Mouse (Mus musculus) spleen, adult 12 weeks (tissue): ENCODE data around the gene Nlrc4.

Experiments used
- DNase-seq: peaks from one replicate; pipeline ENCODE4 v3.0.0; 2022; ENCODE audit warnings: low spot score

The Nlrc4 gene

GRCm38 (mm10) chr17:74430074-74430473 is 28.9 kb downstream of the Nlrc4 start:
- DNase-seq, result no peak

DNA sequence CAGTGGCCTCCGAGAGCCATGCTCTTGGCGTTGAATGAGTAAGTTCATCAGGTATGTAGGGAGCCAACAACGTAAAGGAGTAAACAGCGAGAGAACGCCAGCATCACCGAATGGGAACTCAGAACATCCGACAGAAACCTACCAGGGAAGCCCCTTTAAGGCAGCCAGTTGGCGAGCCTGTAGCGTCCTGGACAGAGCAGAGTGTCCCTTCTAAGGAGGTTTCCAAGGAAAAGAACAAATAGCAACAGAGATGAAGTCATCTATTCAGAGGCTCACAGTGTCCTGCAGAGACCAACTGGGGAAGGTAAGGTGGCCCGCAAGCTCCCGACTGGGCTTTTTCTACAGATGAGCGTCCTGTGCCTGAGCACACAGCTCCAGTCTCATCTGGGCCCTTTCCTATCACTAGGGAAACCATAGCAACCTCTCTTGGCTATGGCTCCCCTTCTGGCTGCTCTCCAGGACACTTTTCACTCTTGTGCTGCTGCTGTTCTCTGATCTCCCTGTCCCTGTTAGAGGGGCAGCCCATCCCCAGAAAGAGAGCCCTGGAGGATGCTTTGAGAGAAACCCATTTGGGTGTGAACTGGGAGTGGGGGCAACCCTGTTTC is 34.4 kb downstream of the Nlrc4 start:
- DNase-seq, result no peak

GRCm38 (mm10) chr17:74420656-74421055 is 38.3 kb downstream of the Nlrc4 start:
- no peak for DNase-seq

DNA sequence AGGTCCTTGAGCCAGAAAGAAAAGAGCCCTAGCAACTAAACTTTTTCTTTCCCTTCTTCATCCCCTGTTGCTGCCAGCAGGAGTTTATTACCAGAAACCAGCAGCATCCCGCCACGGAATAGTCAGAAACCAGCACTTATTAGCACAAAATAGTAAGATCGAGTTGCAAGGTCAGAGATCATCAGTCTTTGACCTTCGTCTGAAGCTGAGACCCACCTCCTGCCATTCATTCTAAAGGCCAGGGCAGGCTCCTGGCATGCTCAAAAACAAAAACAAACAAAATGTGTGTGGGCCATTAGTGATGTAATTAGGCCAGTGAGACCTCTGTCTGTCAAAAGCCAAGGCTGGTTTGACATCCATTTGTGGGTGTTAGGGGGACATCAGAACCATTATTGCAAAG is 40.8 kb downstream of the Nlrc4 start:
- no peak for DNase-seq

GRCm38 (mm10) chr17:74416841-74417360 is 42.0 kb downstream of the Nlrc4 start:
- no peak for DNase-seq

DNA sequence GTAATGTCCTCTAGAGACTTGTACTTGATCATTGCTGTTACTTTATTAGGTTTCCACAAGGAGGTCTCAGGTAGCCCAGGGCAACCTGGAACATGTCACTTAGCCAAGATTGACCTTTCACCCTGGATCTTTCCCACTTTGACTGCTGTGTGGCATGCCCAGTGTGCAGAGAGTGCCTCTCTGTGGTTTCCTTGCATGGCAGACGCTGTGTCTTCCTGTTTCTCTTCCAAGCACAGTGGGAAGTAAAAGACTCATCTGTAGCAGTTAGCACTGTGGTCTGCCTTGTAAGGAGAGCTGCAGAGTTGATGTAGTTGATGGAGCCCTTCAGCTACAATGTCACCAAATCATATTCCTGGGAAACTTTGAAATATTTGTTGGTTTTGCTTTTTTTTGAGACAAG is 44.3 kb downstream of the Nlrc4 start:
- no peak for DNase-seq

DNA sequence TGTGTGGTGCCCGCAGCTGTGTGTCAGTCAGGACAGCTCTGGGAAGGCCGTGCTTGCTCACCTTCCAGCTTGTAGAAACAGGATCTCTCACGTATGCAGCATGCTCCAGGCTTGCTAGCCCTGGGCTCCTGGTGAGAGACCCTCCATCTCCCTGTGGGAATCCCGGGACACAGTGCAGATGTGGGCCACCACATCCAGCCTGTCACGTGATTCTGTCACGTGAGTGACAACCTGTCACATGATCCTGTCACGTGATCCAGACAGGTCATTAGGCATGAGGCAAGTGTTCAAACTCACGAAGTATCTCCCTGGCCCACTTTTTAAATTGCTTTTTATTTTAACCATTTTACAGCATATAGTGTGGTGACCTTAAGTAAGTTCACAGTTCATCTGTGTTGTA is 45.6 kb downstream of the Nlrc4 start:
- DNase-seq, result no peak

DNA sequence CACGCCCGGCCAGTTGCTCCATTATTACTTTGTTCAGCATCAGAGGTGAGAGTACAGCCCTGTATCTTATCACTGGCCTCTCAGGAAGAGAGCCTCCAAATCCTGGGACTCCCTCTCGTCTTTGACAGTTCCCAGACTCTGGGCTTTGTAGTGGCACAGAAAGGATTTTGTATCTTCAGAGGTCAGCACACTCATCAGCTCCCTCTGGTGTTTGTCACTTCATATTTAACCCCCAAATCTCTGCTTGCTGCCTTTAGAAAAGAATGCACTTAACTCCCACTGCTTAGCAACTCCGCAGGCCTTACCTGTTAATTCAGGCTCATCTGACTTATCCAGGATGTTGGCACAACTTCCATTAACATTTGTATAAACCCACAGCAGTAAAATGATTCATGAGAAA is 49.2 kb downstream of the Nlrc4 start:
- no peak for DNase-seq

DNA sequence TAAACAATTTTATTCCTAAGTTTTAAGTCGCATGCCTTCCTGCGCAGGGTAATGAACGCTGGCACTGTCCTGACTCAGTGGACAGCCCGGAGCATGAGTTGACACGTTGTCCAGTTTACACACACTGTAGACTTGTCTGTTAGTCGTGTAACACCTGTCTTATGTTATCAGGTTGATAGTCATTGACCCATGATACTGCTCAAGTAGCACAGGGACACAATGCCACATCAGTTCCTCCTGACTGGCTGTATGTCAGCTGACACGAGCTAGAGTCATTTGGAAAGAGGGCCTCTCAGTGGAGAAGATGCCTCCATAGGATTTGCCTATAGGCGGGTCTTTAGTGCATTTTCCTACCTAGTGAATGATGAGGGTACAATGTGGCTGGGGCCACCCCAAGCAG is 52.5 kb downstream of the Nlrc4 start:
- no peak for DNase-seq

DNA sequence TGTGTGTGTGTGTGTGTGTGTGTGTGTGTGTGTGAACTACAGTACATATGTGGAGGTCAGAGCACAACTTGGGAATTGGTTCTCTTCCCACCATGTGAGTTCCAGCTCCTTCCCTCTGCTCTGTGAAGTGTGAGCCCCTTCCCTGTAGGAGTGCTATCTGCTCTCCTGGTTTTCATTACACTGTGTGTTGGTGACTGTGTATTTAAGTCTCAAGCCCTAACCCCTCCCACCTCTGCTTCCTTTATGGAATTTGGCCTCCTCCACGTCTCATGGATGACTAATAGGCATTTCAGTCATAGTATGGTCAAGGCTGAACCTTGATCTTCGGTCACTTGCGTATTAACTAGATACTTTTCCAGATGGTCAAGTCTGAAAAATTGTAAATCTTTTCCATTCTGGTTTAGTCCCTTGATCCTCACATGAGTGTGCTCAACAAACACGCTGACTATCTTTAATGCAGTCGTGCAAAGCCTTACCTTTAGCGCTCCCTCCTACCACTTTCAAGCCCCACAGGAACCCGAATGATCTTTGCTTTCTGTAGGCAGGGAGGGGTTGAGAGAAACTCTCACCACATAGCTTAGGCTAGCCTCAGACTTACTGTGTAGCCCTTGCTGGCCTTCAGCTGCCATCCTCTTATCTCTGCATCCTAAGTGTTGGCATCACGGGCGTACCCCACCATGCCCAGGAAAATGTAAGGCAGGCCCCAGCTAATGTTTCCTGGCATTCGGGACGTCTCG is 56.3 kb downstream of the Nlrc4 start:
- DNase-seq, result no peak

DNA sequence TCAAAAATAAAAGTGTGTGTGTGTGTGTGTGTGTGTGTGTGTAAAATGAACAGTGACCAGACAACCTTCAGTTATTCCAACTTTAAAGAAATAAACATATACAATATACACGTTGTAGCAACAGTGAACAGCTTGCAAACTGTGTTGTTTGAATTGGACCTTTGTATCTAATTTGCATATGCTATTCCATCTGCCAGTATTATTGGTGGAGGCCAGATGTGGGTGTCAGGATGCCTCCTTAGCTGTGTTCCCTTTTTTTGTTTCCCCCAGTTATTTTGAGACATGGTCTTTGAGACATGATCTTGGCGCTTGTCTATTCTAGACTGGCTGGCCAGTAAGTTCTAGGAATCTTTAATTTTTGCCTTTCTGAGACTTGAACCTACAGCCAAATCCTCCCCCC is 61.8 kb downstream of the Nlrc4 start:
- no peak for DNase-seq

DNA sequence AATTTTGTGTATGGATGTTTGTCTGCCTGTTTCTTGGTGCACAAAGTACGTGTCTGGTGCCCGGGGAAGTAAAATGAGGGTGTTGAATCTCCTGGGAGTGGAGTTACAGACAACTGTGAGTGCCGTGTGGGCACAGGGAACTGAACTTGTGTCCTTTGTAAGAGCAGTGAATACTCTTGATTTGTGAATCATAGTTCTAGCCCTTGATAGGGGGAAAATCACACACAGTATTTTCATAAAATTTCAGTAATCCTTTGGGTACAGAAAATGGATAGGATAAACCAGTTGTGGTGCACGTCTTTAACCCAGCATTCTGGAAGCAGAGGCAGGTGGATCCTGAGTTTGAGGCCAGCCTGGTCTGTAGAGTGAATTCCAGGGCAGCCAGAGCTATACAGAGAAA is 62.2 kb downstream of the Nlrc4 start:
- DNase-seq, result no peak

DNA sequence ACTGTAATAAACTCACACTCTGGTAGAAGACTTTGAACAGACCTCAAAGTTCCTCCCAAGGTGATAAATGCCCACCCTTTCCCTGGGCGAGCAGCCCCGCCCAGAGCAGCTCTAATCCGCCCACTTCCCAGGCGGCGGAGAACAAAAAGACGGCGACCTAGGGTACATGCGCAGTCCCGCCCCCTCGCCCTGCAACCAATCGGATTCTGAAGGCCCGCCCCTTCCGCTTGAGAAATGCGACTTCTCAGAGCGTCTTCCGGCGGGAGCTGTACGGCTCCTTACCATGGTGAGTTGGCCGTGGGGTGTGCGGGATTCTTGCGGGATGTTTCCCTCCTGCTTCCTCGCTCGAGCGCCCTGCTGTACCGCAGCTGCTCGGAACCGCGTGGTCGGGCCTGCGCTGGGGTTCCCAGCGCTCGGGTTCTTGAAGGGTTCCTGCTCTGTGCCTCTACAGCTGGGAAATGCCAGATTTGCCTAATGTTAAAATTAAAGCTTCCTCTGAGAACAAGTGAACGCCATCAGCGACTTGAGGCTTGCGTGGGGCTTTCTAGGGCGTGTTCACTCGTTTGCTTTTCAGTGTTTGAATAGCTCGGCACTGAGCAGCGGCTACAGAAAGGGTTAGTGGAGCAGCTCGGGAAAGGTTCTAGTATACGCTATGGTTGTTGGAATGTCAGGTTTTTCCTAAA is 63.4 kb downstream of the Nlrc4 start, which contains the start of gene Slc30a6:
Gene Slc30a6, plus strand, starts transcription at position 226 of the 683 bp plus-strand sequence.
- DNase-seq, result peak; percentile 91

DNA sequence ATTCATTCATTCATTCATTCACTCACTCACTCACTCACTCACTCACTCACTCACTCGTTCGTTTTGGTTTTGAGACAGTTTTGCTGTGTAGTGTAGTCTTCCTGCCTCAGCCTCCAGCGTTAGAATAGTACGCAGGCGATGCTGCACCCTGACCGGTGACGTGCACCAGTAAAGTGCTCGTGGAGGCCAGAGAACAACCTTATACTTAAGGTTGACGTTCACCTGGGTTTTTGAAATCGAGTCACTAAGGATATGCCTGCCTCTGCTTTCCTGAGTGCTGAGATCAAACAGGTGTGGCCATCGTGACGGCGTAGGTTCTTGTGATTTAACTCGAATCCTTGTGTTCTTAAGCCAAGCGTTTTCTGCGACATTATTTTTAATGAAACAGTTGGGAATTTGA is 64.1 kb downstream of the Nlrc4 start:
- no peak for DNase-seq

DNA sequence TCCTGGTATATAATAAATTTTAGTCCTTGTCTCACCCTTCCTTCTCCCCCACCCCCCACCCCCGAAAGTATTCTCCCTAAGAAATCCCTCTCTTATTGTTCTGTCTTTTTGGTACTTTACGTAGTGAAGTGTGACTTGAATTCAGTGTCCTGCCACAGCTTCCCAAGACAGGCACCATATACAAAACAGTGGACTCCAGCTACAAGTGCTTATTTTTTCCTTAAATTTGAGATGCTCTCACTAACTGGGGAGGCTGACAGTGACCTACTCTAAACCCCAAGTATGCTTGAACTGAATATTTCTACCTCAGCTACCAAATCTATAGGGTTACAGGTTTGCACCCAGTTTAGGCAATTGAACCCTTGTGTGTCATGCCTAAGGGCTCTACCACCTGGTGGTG is 64.6 kb downstream of the Nlrc4 start:
- DNase-seq, result no peak

- no peak for DNase-seq
Measured at GRCm38 (mm10) chr17:74389847-74390246, 69.1 kb downstream of the Nlrc4 start.

GRCm38 (mm10) chr17:74386657-74387056 is 72.3 kb downstream of the Nlrc4 start:
- no peak for DNase-seq

- DNase-seq, result no peak
Measured at GRCm38 (mm10) chr17:74376916-74377315, 82.0 kb downstream of the Nlrc4 start.
